Mouse (Mus musculus): ENCODE results near the gene Suds3. TPM values are rescaled to one million over a fixed set of nuclear protein-coding genes. Genes with fewer than 3 reads are reported as not detected.

The Suds3 gene
- total RNA-seq, 1 experiment = 58.7 TPM

GRCm38 (mm10) chr5:117136570-117136969 lies 20.7 kb upstream of the Suds3 start:
- H3K4me1 ChIP-seq (ENCODE audit: control insufficient read depth in 2 of 2, insufficient read depth in 2 of 2, low read length in 2 of 2, poor library complexity in 1 of 2) = peaks cover 0 to 25% of the 10 kb centered on the region in 2 experiments; a peak in 3 of 4 replicates
- H3K9me3 ChIP-seq (ENCODE audit: control insufficient read depth, insufficient read depth, low read depth, low read length) = no peaks in the 10 kb centered on the region
- H3K36me3 ChIP-seq (ENCODE audit: control insufficient read depth, insufficient read depth, low read length, poor library complexity, severe bottlenecking) = no peaks in the 10 kb centered on the region
- no peak overlapping the region for H3K27ac ChIP-seq (ENCODE audit: insufficient read depth, low read depth, low read length, poor library complexity, severe bottlenecking)
- in situ Hi-C loops (cut with MboI; ENCODE audit: low sequenced_read_pairs in 2 of 2, unreplicated experiment in 2 of 2) = no loop called here
- H3K9ac ChIP-seq (ENCODE audit: insufficient read depth, low read depth, low read length, poor library complexity, severe bottlenecking) = no peak overlapping the region
- no peak overlapping the region for H3K4me3 ChIP-seq (ENCODE audit: insufficient read depth in 1 of 2, low read depth in 1 of 2, low read length in 2 of 2, poor library complexity in 1 of 2, severe bottlenecking in 1 of 2)
- DNase-seq (ENCODE audit: low read depth, low spot score) = no peak
- TF ChIP-seq ZNF384 (IDR thresholded peaks at IDR 0.05; ENCODE audit: low read depth, low read length) (no peak), MAFK (IDR thresholded peaks at IDR 0.05; ENCODE audit: insufficient read depth, low read depth, low read length) (no peak)

DNA sequence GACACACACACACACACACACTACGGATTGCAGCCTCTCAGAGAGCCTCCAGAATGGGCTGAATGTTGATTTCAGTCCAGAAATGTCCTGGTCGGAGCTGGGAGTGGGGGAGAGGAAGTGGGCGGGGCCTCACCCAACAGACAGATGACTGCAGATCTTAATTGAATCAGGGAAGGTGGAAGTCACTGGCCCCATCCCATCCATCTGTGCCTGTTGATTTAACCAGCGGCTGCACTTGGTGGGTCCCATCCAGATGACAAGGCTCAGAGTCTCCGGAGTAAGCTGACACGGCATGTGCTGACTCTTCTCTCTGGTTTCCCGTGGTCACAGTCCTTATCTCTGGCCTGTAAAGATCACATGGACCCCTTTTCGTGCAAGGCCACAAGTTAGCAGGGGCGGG lies 20.0 kb upstream of the Suds3 start:
- DNase-seq (ENCODE audit: low read depth, low spot score) = no peak
- H3K27ac ChIP-seq (ENCODE audit: insufficient read depth, low read depth, low read length, poor library complexity, severe bottlenecking) = no peak overlapping the region
- H3K4me3 ChIP-seq (ENCODE audit: insufficient read depth in 1 of 2, low read depth in 1 of 2, low read length in 2 of 2, poor library complexity in 1 of 2, severe bottlenecking in 1 of 2) = no peak overlapping the region

DNA sequence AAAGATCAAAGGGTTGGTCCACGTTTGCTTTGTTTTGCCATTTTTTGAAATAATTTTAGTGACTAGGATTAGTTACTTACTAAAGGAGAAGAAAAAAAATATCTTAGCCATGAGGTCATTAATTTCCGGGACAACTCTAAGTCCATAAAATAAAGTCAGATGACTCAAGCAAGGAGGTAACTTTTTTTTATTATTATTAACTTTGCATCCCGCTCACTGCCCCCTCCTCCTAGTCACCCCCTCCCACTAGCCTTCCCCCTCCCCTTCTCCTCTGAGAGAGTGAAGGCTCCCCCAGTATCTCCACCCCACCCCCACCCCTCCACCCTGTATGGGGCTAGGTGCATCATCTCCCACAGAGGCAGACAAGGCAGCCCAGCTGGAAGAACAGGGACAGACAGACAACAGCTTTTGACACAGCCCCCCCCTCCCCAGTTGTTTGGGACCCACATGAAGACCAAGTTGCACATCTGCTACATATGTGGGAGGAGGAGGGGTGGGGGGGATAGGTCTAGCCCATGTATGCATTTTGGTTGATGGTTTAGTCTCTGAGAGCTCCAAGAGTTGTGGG lies 19.1 kb upstream of the Suds3 start:
- in situ Hi-C loops (cut with MboI; ENCODE audit: low sequenced_read_pairs in 2 of 2, unreplicated experiment in 2 of 2) = no loop called here
- no peak overlapping the region for H3K27ac ChIP-seq (ENCODE audit: insufficient read depth, low read depth, low read length, poor library complexity, severe bottlenecking)

More for the DNA sequence above, 20.0 kb upstream of the Suds3 start:
- in situ Hi-C loops (cut with MboI; ENCODE audit: low sequenced_read_pairs in 2 of 2, unreplicated experiment in 2 of 2) = no loop called here
- peaks cover 0 to 25% of the 10 kb centered on the region in 2 experiments; a peak in 3 of 4 replicates for H3K4me1 ChIP-seq (ENCODE audit: control insufficient read depth in 2 of 2, insufficient read depth in 2 of 2, low read length in 2 of 2, poor library complexity in 1 of 2)
- 0 out of 2 replicates have a peak overlapping the region, but pooled peaks have one; percentile 14 for H3K9ac ChIP-seq (ENCODE audit: insufficient read depth, low read depth, low read length, poor library complexity, severe bottlenecking)
- H3K36me3 ChIP-seq (ENCODE audit: control insufficient read depth, insufficient read depth, low read length, poor library complexity, severe bottlenecking) = no peaks in the 10 kb centered on the region
- H3K9me3 ChIP-seq (ENCODE audit: control insufficient read depth, insufficient read depth, low read depth, low read length) = no peaks in the 10 kb centered on the region
- TF ChIP-seq CHD2 (IDR thresholded peaks at IDR 0.05; ENCODE audit: low read depth, low read length) (no peak), HCFC1 (IDR thresholded peaks at IDR 0.05; ENCODE audit: borderline replicate concordance, insufficient read depth, low read length) (no peak), ZC3H11A (IDR thresholded peaks at IDR 0.05; ENCODE audit: borderline replicate concordance, low read depth, low read length) (no peak), ZNF384 (IDR thresholded peaks at IDR 0.05; ENCODE audit: low read depth, low read length) (no peak), MAFK (IDR thresholded peaks at IDR 0.05; ENCODE audit: insufficient read depth, low read depth, low read length) (no peak)

GRCm38 (mm10) chr5:117134066-117134888 lies 18.4 kb upstream of the Suds3 start:
- H3K9me3 ChIP-seq (ENCODE audit: control insufficient read depth, insufficient read depth, low read depth, low read length) = no peaks in the 10 kb centered on the region
- peaks cover 0 to 26% of the 10 kb centered on the region in 2 experiments; a peak in 3 of 4 replicates for H3K4me1 ChIP-seq (ENCODE audit: control insufficient read depth in 2 of 2, insufficient read depth in 2 of 2, low read length in 2 of 2, poor library complexity in 1 of 2)
- no peak overlapping the region for H3K9ac ChIP-seq (ENCODE audit: insufficient read depth, low read depth, low read length, poor library complexity, severe bottlenecking)
- in situ Hi-C loops (cut with MboI; ENCODE audit: low sequenced_read_pairs in 2 of 2, unreplicated experiment in 2 of 2) = no loop called here
- no peaks in the 10 kb centered on the region for H3K36me3 ChIP-seq (ENCODE audit: control insufficient read depth, insufficient read depth, low read length, poor library complexity, severe bottlenecking)
- no peak overlapping the region for H3K27ac ChIP-seq (ENCODE audit: insufficient read depth, low read depth, low read length, poor library complexity, severe bottlenecking)
- DNase-seq (ENCODE audit: low read depth, low spot score) = no peak
- TF ChIP-seq ZNF384 (IDR thresholded peaks at IDR 0.05; ENCODE audit: low read depth, low read length) (no peak), MAFK (IDR thresholded peaks at IDR 0.05; ENCODE audit: insufficient read depth, low read depth, low read length) (no peak), HCFC1 (IDR thresholded peaks at IDR 0.05; ENCODE audit: borderline replicate concordance, insufficient read depth, low read length) (no peak), ZC3H11A (IDR thresholded peaks at IDR 0.05; ENCODE audit: borderline replicate concordance, low read depth, low read length) (no peak), CHD2 (IDR thresholded peaks at IDR 0.05; ENCODE audit: low read depth, low read length) (no peak)
- no peak overlapping the region for H3K4me3 ChIP-seq (ENCODE audit: insufficient read depth in 1 of 2, low read depth in 1 of 2, low read length in 2 of 2, poor library complexity in 1 of 2, severe bottlenecking in 1 of 2)

More for the DNA sequence above, 19.1 kb upstream of the Suds3 start:
- no peaks in the 10 kb centered on the region for H3K36me3 ChIP-seq (ENCODE audit: control insufficient read depth, insufficient read depth, low read length, poor library complexity, severe bottlenecking)
- H3K9ac ChIP-seq (ENCODE audit: insufficient read depth, low read depth, low read length, poor library complexity, severe bottlenecking) = no peak overlapping the region
- no peak for DNase-seq (ENCODE audit: low read depth, low spot score)
- no peak for TF ChIP-seq MAFK (IDR thresholded peaks at IDR 0.05; ENCODE audit: insufficient read depth, low read depth, low read length)
- no peak for TF ChIP-seq ZNF384 (IDR thresholded peaks at IDR 0.05; ENCODE audit: low read depth, low read length)
- TF ChIP-seq HCFC1 (IDR thresholded peaks at IDR 0.05; ENCODE audit: borderline replicate concordance, insufficient read depth, low read length) = no peak
- TF ChIP-seq CHD2 (IDR thresholded peaks at IDR 0.05; ENCODE audit: low read depth, low read length) = no peak
- TF ChIP-seq ZC3H11A (IDR thresholded peaks at IDR 0.05; ENCODE audit: borderline replicate concordance, low read depth, low read length) = no peak
- no peaks in the 10 kb centered on the region for H3K9me3 ChIP-seq (ENCODE audit: control insufficient read depth, insufficient read depth, low read depth, low read length)
- H3K4me3 ChIP-seq (ENCODE audit: insufficient read depth in 1 of 2, low read depth in 1 of 2, low read length in 2 of 2, poor library complexity in 1 of 2, severe bottlenecking in 1 of 2) = no peak overlapping the region
- H3K4me1 ChIP-seq (ENCODE audit: control insufficient read depth in 2 of 2, insufficient read depth in 2 of 2, low read length in 2 of 2, poor library complexity in 1 of 2) = peaks cover 0 to 27% of the 10 kb centered on the region in 2 experiments; a peak in 3 of 4 replicates
